Mouse (Mus musculus) gonadal fat pad, adult 2 months (tissue): Measurements from ENCODE around the gene Tex22. TPM values are rescaled to one million over a fixed set of nuclear protein-coding genes. Genes with fewer than 3 reads are reported as not detected.

Source experiments
- DNase-seq: peaks from one replicate; pipeline ENCODE4 v3.0.0-alpha.2; 2012; ENCODE audit warnings: low read depth
- polyA plus RNA-seq: library from polyadenylated mRNA; depleted of rRNA; stranded (reverse); fragments of >200 nt; gene quantifications from 2 replicates; pipeline ENCODE4 v1.2.3, GENCODE M21; 2012; rRNA removed

The Tex22 gene
- 1.1 and 2.4 TPM in 2 replicates for polyA plus RNA-seq

GRCm38 (mm10) chr12:113074329-113075062, at the start of gene Tex22:
Gene Tex22 (plus strand): TSS chr12:113074502.
- peak; percentile 19 for DNase-seq

- DNase-seq, result no peak
These were observed 47.7 kb upstream of the Tex22 start for GRCm38 (mm10) chr12:113026557-113026956.

- no peak for DNase-seq
These were observed 46.8 kb upstream of the Tex22 start for GRCm38 (mm10) chr12:113027495-113027894.

- DNase-seq, result no peak
These were observed 46.2 kb upstream of the Tex22 start for GRCm38 (mm10) chr12:113028067-113028466.

- no peak for DNase-seq
These were observed 45.4 kb upstream of the Tex22 start for GRCm38 (mm10) chr12:113028898-113029297.

GRCm38 (mm10) chr12:113030046-113030445, 44.3 kb upstream of the Tex22 start:
- no peak for DNase-seq

GRCm38 (mm10) chr12:113030993-113031392, 43.3 kb upstream of the Tex22 start:
- no peak for DNase-seq

- DNase-seq, result no peak
These were observed 42.9 kb upstream of the Tex22 start for GRCm38 (mm10) chr12:113031441-113031840.

GRCm38 (mm10) chr12:113032296-113033250, 41.7 kb upstream of the Tex22 start:
- no peak for DNase-seq

GRCm38 (mm10) chr12:113035093-113035492, 39.2 kb upstream of the Tex22 start:
- no peak for DNase-seq

- DNase-seq, result no peak
These were observed 37.3 kb upstream of the Tex22 start for GRCm38 (mm10) chr12:113036996-113037395.

- no peak for DNase-seq
These were observed 35.9 kb upstream of the Tex22 start for GRCm38 (mm10) chr12:113038414-113038813.

- no peak for DNase-seq
These were observed 32.5 kb upstream of the Tex22 start for GRCm38 (mm10) chr12:113041481-113042439.

- DNase-seq, result no peak
These were observed 31.8 kb upstream of the Tex22 start for GRCm38 (mm10) chr12:113042543-113042942.

- DNase-seq, result no peak
These were observed 29.2 kb upstream of the Tex22 start for GRCm38 (mm10) chr12:113044916-113045677.

GRCm38 (mm10) chr12:113046861-113047260, 27.4 kb upstream of the Tex22 start:
- no peak for DNase-seq

GRCm38 (mm10) chr12:113048103-113048502, 26.2 kb upstream of the Tex22 start:
- no peak for DNase-seq

GRCm38 (mm10) chr12:113049836-113050235, 24.5 kb upstream of the Tex22 start:
- no peak for DNase-seq

GRCm38 (mm10) chr12:113050671-113051070, 23.6 kb upstream of the Tex22 start:
- DNase-seq, result no peak

GRCm38 (mm10) chr12:113051628-113052403, 22.5 kb upstream of the Tex22 start:
- no peak for DNase-seq
